Mouse (Mus musculus): Measurements from ENCODE around the gene Pglyrp1.

DNA sequence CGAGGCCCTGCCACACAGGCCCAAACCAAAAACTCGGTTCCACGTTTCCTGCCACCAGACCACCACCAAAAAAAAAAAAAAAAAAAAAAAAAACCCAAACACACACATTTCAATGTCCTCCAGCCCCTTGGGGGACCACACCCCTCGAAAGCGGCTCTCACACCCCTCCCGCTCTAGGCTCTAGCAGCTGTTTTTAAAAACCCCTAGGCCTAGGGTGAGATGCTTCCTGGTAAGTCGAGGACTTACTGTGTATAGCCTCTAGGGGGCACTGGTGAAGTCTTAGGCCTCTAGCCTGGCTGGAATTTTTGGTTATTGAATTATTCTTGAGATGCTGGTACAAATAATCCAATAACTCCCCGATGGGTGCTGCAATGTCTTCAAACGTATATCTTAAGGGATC, 42.5 kb upstream of the Pglyrp1 start:
- TF ChIP-seq CTCF (IDR thresholded peaks at IDR 0.05; ENCODE audit: low read depth, low read length) (no peak; the same call in 1 of the 2 replicates), POLR2A (IDR thresholded peaks at IDR 0.05; ENCODE audit: borderline replicate concordance, low read depth, low read length) (no peak)

Measured in bone marrow macrophage, adult 2 months (primary cell).